Mouse (Mus musculus) cerebellum, postnatal 25 days (tissue): ENCODE measurements around the gene Uba7.

ENCODE experiments used
- DNase-seq, 2 experiments: peaks; one replicate each; pipeline ENCODE4 v3.0.0; 2021; ENCODE audit warnings: mixed read lengths in 2 of 2

The Uba7 gene

GRCm38 (mm10) chr9:107975399-107976386 lies at the start of gene Uba7:
TSS of gene Uba7 (plus strand) at chr9:107975505.
- no peak for DNase-seq

DNA sequence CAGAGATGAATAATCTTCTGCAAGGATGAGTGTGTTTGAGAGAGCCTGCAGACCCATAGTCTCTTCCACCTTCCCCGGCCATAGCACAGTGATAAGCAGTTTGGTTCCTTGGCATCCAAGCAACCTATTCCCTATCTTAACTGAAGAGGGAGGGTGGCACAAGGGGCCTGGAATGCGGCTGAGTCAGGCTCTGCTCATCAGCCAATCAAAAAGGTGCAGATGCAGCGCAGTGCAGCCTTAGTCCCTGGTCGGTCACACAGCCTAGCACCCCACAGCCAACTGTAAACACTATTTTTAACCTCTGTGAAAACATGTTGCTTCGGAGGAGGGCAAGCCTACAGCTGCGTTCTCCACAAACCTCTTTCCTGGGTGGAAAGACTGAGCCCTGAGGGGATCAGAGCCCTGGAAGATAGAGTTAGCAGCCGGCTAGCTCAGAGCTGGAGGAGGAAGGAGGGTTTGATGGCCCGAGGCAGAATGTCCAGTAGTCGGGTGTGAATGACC lies 48.3 kb upstream of the Uba7 start:
- no peak for DNase-seq

- no peak for DNase-seq
Observed at GRCm38 (mm10) chr9:107927749-107928148, 47.6 kb upstream of the Uba7 start.

GRCm38 (mm10) chr9:107928169-107928568 lies 47.1 kb upstream of the Uba7 start, which contains the start of gene Actl11:
TSS of gene Actl11 (plus strand) at chr9:107928469.
- no peak for DNase-seq

GRCm38 (mm10) chr9:107932221-107932620 lies 43.1 kb upstream of the Uba7 start:
- no peak for DNase-seq

DNA sequence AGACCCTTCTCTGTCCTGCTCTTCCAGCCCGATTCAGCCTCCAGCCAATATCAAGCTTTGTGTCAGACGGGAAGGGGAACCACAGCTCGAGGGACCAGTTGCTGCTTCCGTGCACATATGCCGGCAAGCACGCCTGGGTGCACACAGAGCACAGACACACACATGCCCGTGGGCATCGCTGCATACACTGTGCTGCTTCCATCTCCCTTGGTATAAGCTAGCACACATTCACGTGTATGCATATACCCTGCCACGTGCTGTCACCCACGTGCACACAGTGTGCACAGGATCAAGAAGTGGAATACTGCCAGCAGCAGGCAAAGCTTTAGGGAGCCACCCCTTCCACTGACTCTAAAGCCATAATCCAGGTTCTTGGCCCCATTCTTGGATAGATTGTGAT lies 41.2 kb upstream of the Uba7 start:
- DNase-seq: peak; percentile 25 to 29

DNA sequence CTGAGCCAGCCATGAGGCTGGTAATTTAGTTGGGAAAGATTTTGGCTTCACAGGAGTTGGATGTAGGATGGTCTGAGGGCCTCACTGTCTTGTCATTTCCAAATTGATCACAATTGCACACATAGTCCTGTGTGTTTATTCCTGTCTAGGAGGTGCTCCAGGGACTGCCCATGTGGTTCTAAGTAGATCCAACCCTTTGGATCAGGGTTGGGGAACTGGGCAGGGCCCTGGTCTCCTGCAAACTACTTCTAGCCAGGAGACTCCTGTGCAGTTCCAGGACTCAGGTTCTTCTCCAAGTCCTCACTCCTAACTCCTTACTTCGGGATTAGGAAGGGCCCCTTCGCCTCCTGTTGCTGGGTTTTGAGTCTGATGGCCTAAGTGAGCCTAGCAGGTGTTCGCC lies 39.9 kb upstream of the Uba7 start, which contains the start of gene Camkv:
Camkv (plus strand) TSS at position 301 of the 400 bp plus-strand sequence.
- no peak for DNase-seq

GRCm38 (mm10) chr9:107935790-107936214 lies 39.5 kb upstream of the Uba7 start:
- peak; percentile 30 to 47 for DNase-seq

DNA sequence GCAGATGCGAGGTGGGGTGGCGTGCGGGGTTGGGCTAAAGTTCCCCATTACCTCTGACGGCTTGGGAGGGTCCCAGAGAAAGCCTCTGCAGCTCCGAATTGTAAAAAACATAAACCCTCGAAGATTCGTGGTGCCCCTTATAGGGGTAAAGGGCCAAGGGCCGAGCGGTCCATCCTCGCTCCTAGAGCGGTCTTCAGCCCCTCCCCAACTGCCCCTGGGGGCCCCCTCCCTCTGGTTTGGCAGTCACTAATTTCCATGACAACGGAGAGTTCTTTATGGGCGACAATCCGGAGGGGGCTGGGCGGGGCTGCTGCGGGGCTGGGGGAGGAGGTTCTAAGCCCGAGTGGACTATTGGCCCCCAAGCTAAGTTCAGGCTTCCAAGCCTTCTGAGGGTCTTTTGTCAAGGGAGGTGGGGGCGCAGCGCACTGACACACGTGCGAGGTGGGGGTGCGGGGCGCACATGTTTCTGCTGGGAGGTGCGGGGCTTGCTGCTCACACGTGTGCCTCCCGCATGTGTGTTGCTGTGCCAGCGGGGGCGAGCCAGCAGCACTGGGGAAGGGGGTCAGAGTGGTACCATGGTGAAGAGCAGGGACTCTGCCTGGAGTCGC lies 39.0 kb upstream of the Uba7 start:
- DNase-seq: no peak

GRCm38 (mm10) chr9:107936831-107937230 lies 38.5 kb upstream of the Uba7 start:
- DNase-seq: no peak

DNA sequence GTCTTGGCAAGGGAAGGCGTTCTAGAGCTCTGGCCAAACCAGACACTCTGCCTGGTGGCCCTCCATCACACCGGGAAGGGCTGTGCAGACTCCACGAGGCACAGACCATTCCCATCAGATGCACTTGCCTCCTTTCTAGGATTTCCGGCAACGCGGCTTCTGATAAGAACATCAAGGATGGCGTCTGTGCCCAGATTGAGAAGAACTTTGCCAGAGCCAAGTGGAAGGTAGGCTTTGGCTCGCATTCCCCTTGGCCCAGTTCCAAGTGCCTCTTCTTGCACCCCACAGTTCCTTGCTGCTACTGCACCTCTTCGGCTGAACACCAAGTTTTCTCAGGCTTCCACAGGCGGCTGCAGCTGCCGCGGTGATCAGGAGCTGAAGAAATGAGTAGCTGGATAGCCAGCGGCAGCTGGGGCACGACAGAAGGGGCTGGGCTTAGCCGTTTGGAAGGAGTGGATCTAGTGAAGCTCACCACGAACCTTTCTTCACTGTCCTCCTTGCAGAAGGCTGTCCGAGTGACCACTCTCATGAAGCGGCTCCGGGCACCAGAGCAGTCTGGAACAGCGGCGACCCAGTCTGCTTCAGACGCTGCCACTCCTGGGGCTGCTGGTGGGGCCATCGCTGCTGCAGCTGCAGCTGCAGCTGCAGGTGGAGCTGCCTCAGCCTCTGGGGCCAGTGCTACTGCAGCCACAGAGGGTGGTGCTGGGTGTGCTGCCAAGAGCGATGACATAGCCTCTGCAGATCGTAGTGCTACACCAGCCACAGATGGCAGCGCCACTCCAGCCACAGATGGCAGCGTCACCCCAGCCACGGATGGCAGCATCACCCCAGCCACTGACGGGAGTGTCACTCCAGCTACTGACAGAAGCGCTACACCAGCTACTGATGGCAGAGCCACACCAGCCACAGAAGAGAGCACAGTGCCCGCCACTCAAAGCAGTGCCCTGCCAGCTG lies 27.8 kb upstream of the Uba7 start:
- DNase-seq: peak; percentile 46 to 61

- no peak for DNase-seq
Observed at GRCm38 (mm10) chr9:107949184-107949921, 26.0 kb upstream of the Uba7 start.

GRCm38 (mm10) chr9:107949922-107950235 lies 25.4 kb upstream of the Uba7 start, which contains the start of gene Traip:
TSS of gene Traip (plus strand) at chr9:107950136.
- DNase-seq: no peak

DNA sequence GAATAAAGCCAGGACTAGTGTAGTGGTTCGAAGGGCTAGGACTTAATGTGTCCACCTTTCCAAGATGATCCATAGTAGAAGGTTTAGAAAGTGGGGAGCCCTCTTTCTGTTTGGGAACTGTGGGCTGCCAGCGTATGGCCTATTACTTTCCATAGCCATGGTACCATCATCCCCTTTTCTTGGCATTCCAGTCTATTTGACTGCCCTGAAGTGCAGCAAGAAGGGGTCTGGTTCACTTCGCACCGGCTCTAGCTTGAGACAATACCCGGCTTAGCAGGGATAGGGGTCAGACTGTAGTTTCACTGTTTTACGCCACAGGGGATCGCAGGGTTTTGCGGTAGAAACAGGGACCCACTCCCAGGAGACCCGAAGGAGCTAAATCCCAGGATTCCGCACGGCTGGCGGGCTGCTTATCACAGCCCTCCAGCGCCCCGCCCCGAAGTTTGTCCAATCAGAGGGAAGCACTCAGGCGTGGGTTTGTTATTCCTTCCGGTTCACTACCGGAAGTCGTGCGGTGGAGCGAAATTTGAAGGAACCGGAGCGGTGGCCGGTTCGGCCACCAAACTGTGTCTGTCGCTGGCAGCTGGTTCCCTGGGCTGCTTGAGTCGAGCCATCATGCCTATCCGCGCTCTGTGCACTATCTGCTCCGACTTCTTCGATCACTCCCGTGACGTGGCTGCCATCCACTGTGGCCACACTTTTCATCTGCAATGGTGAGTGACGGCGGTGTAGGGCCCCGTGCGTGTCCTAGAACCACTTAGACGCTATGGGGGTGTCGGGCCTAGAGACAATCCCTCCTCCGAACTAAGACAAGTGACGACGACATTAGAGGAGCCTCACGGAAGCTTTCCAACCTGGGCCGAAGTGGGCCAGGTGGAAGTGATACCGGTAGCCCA lies 24.6 kb upstream of the Uba7 start:
- peak; percentile 89 to 95 for DNase-seq

GRCm38 (mm10) chr9:107955613-107956289 lies 19.6 kb upstream of the Uba7 start:
- no peak for DNase-seq

DNA sequence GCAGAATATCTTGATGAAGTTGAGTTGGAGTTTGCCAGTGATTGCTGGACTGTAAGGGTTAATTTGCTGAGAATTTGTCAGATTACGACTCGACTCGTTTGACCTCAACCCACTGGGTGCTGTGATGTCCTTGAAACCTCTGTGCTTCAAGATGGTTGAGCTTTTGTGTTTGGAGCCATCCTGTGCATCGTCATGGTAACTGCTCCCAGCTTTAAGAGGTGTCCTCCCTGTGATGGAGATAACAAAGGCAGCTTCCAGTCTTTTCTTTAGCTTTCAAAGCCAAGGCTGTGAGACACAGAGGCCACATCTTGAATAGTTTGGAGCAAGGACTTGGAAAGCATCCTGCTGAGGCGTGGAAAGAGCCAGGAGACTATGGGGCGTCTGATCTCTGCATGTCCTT lies 18.2 kb upstream of the Uba7 start:
- no peak for DNase-seq

GRCm38 (mm10) chr9:107959896-107960295 lies 15.4 kb upstream of the Uba7 start:
- DNase-seq: no peak

DNA sequence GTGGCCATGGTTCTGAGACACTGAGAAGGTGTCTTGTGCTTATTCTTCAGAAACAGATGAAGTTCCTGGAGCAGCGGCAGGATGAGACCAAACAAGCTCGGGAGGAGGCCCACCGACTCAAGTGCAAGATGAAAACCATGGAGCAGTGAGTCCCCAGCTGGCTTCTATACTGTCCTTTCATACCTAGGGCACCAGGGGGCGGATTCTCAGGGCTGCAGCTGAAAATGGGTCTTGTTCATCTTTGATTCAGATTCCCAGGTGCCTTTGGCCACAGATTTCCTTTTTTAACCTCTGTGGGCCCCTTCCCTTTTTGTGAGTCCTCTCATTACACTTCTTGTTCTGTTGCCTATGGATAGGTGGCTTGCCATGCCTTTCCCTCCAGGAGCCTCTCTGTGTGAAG lies 14.4 kb upstream of the Uba7 start:
- no peak for DNase-seq

DNA sequence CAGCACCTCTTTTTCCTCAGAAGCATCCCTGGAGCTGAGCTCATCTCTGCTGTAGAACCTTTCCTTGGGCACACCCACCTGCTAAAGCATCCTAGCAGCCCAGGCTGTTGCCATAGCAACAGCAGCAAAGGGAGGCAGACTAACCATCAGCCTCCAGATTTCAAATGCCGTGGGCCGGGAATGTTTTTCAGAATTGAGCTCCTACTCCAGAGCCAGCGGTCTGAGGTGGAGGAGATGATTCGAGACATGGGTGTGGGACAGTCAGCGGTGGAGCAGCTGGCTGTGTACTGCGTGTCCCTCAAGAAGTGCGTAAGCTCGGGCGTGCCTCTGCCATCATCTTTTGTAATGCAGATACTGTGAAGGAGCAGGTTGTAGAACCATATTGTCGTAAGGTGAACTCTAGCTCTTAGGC lies 13.9 kb upstream of the Uba7 start:
- no peak for DNase-seq

- DNase-seq: peak in 1 of 2 experiments; percentile 24
Observed at GRCm38 (mm10) chr9:107961881-107962280, 13.4 kb upstream of the Uba7 start.
